Mouse (Mus musculus): Measurements from ENCODE around the gene Alkbh8. TPM values are rescaled to one million over a fixed set of nuclear protein-coding genes. Genes with fewer than 3 reads are reported as not detected.
"Not testable (repeated sequence)": the region's sequence is repeated elsewhere in the genome, so short reads cannot be mapped to it uniquely, and the experiment has no call there.

The Alkbh8 gene
- 10 to 100 TPM; 23.7 to 26.1 (median 24.9) TPM for polyA plus RNA-seq (2017; shearing (Covaris generic))

- ATAC-seq, result peak; percentile 94
Observed at GRCm38 (mm10) chr9:3334962-3335767, at the start of gene Alkbh8. Alkbh8 (plus strand) TSS chr9:3335140.

- no peak for ATAC-seq
Observed at GRCm38 (mm10) chr9:3309292-3309836, 25.6 kb upstream of the Alkbh8 start.

GRCm38 (mm10) chr9:3310016-3310415, 24.9 kb upstream of the Alkbh8 start:
- ATAC-seq, result no peak

- not testable (repeated sequence) for ATAC-seq
Observed at GRCm38 (mm10) chr9:3327342-3328053, 7.4 kb upstream of the Alkbh8 start.

GRCm38 (mm10) chr9:3328054-3328595, 6.8 kb upstream of the Alkbh8 start:
- no peak for ATAC-seq

GRCm38 (mm10) chr9:3330319-3330718, 4.6 kb upstream of the Alkbh8 start:
- ATAC-seq, result no peak

- no peak for ATAC-seq
Observed at GRCm38 (mm10) chr9:3330737-3331384, 4.1 kb upstream of the Alkbh8 start.

GRCm38 (mm10) chr9:3336661-3337060, 1.7 kb downstream of the Alkbh8 start:
- no peak for ATAC-seq

- no peak for ATAC-seq
Observed at GRCm38 (mm10) chr9:3345136-3345535, 10.2 kb downstream of the Alkbh8 start.

- ATAC-seq, result no peak
Observed at GRCm38 (mm10) chr9:3345967-3346366, 11.0 kb downstream of the Alkbh8 start.

GRCm38 (mm10) chr9:3350056-3350455, 15.1 kb downstream of the Alkbh8 start:
- no peak for ATAC-seq

- not testable (repeated sequence) for ATAC-seq
Observed at GRCm38 (mm10) chr9:3376323-3376722, 41.4 kb downstream of the Alkbh8 start.

- ATAC-seq, result peak; percentile 84
Observed at GRCm38 (mm10) chr9:3403251-3404208, 68.6 kb downstream of the Alkbh8 start, which contains the start of gene Cwf19l2. Cwf19l2 (plus strand) TSS chr9:3403592.

GRCm38 (mm10) chr9:3404372-3404771, 69.4 kb downstream of the Alkbh8 start:
- no peak for ATAC-seq

- not testable (repeated sequence) for ATAC-seq
Observed at GRCm38 (mm10) chr9:3439555-3440300, 104.8 kb downstream of the Alkbh8 start.

Other genes with a start within 250 kb of the Alkbh8 start
- gene Cwf19l2, start 68.5 kb downstream of the Alkbh8 start, polyA plus RNA-seq (2017; shearing (Covaris generic)), result 10 to 100 TPM; 28.6 to 34.0 (median 33.0) TPM
- gene Gucy1a2, start 197.6 kb downstream of the Alkbh8 start, polyA plus RNA-seq (2017; shearing (Covaris generic)), result not detected

Measured in inflammation-experienced regulatory T-cells, adult 6 months (primary cell).